Mouse (Mus musculus): ENCODE measurements around the gene Abcc2. TPM values are rescaled to one million over a fixed set of nuclear protein-coding genes. Genes with fewer than 3 reads are reported as not detected.

The Abcc2 gene
- polyA plus RNA-seq, 1 experiment from 2014 or later = 0.08 TPM

GRCm38 (mm10) chr19:43786249-43787026, 4.4 kb downstream of the Abcc2 start:
- Histone ChIP-seq H3K4me2 (replicated peaks) (no peak overlapping the region), H3K4me3 (no peak overlapping the region), H3K9me3 (no peaks in the 10 kb centered on the region), H3K9ac (no peak overlapping the region), H3K4me1 (no peaks in the 10 kb centered on the region), H3K27me3 (no peaks in the 10 kb centered on the region), H3K36me3 (no peaks in the 10 kb centered on the region), H3K27ac (no peak overlapping the region)
- ATAC-seq (ENCODE audit: insufficient number of reproducible peaks, insufficient read depth, low FRiP score, low TSS enrichment) = no peak
- WGBS = 80% methylated on average over 13 of the region's 13 CpGs

DNA sequence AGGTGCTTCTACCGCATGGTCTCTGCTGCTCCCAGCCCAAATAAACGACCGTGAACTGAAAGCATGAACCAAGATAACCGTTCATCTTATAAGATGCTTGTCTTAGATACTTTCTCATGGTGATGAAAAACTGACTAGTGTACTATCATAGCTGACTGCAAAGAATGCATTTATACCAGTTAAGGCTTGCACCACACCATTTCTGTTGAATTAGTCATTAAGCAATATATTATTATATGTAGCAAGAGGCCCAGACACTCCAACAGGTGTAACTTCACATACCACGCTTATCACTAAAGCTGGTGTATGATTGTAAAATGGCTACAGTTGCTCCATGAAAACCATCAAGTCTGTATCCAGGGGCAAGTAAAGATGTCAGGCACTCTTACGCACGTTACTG, 7.8 kb downstream of the Abcc2 start:
- Histone ChIP-seq H3K4me1 (no peaks in the 10 kb centered on the region), H3K27ac (no peak overlapping the region), H3K27me3 (no peaks in the 10 kb centered on the region), H3K9ac (no peak overlapping the region), H3K4me2 (replicated peaks) (no peak overlapping the region), H3K4me3 (no peak overlapping the region), H3K36me3 (no peaks in the 10 kb centered on the region), H3K9me3 (no peaks in the 10 kb centered on the region)
- no peak for ATAC-seq (ENCODE audit: insufficient number of reproducible peaks, insufficient read depth, low FRiP score, low TSS enrichment)
- WGBS = 89% methylated on average over 7 of the region's 7 CpGs

DNA sequence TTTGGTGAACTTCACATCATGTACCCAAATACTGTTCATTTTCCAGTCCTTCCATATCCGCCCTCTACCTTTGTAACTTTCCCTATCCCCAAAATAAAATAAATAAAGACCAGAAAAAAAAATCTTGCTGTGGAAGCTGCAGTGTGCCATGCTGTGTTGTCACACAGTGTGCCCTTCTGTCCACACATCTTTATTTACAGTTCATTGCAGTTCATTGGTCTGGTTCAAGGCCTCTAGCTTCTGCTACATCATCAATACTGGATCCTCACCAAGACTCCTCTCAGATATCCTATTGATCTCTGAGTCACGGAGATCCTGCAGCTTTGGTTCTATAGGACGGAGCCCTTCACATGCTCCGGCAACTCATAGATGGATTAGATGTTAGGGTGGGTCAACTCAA, 10.5 kb downstream of the Abcc2 start:
- no peak overlapping the region for H3K4me2 ChIP-seq (replicated peaks)
- no peaks in the 10 kb centered on the region for H3K9me3 ChIP-seq
- WGBS = 90% methylated on average over 4 of the region's 4 CpGs
- no peak overlapping the region for H3K27ac ChIP-seq
- H3K4me3 ChIP-seq = no peak overlapping the region
- no peak overlapping the region for H3K9ac ChIP-seq
- H3K36me3 ChIP-seq = no peaks in the 10 kb centered on the region
- no peak for ATAC-seq (ENCODE audit: insufficient number of reproducible peaks, insufficient read depth, low FRiP score, low TSS enrichment)
- no peaks in the 10 kb centered on the region for H3K27me3 ChIP-seq
- H3K4me1 ChIP-seq = no peaks in the 10 kb centered on the region

DNA sequence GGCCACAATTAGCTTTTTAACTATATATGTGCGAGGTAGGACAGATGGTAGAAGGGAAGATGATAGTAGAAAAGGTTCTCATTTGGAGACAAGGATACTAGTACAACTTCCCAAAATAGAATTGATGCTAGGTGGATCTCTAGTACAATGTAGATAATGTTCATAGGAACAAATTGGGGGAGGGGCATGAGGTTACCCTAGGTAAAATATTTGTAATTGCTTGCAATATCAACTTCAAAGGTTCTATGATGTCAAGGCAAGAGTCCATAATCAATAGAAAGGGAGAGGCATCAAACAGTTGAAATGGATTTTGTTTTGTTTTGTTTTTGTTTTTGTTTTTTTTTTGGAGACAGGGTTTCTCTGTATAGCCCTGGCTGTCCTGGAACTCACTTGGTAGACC, 12.0 kb downstream of the Abcc2 start:
- H3K9ac ChIP-seq = no peak overlapping the region
- H3K9me3 ChIP-seq = no peaks in the 10 kb centered on the region
- no peak for ATAC-seq (ENCODE audit: insufficient number of reproducible peaks, insufficient read depth, low FRiP score, low TSS enrichment)
- no peak overlapping the region for H3K27ac ChIP-seq
- H3K4me3 ChIP-seq = no peak overlapping the region
- no peaks in the 10 kb centered on the region for H3K36me3 ChIP-seq
- no peak overlapping the region for H3K4me2 ChIP-seq (replicated peaks)
- no peaks in the 10 kb centered on the region for H3K27me3 ChIP-seq
- 88% methylated on average over 1 of the region's 1 CpGs for WGBS
- no peaks in the 10 kb centered on the region for H3K4me1 ChIP-seq

- WGBS = 87% methylated on average over 8 of the region's 8 CpGs
Observed at GRCm38 (mm10) chr19:43795511-43795910, 13.5 kb downstream of the Abcc2 start.

GRCm38 (mm10) chr19:43797216-43797615, 15.2 kb downstream of the Abcc2 start:
- Histone ChIP-seq H3K9ac (no peak overlapping the region), H3K4me2 (replicated peaks) (no peak overlapping the region), H3K4me3 (no peak overlapping the region), H3K4me1 (no peaks in the 10 kb centered on the region), H3K9me3 (no peaks in the 10 kb centered on the region), H3K27ac (no peak overlapping the region), H3K27me3 (no peaks in the 10 kb centered on the region), H3K36me3 (no peaks in the 10 kb centered on the region)
- 81% methylated on average over 5 of the region's 5 CpGs for WGBS
- ATAC-seq (ENCODE audit: insufficient number of reproducible peaks, insufficient read depth, low FRiP score, low TSS enrichment) = no peak

More at GRCm38 (mm10) chr19:43795511-43795910, 13.5 kb downstream of the Abcc2 start:
- no peak overlapping the region for H3K4me3 ChIP-seq
- no peak overlapping the region for H3K4me2 ChIP-seq (replicated peaks)
- no peaks in the 10 kb centered on the region for H3K4me1 ChIP-seq
- no peaks in the 10 kb centered on the region for H3K36me3 ChIP-seq
- H3K27ac ChIP-seq = no peak overlapping the region
- ATAC-seq (ENCODE audit: insufficient number of reproducible peaks, insufficient read depth, low FRiP score, low TSS enrichment) = no peak
- no peaks in the 10 kb centered on the region for H3K27me3 ChIP-seq
- H3K9me3 ChIP-seq = no peaks in the 10 kb centered on the region
- no peak overlapping the region for H3K9ac ChIP-seq

- Histone ChIP-seq H3K36me3 (no peaks in the 10 kb centered on the region), H3K4me1 (no peaks in the 10 kb centered on the region), H3K9me3 (no peaks in the 10 kb centered on the region), H3K4me2 (replicated peaks) (no peak overlapping the region), H3K27ac (no peak overlapping the region), H3K4me3 (no peak overlapping the region), H3K9ac (no peak overlapping the region), H3K27me3 (no peaks in the 10 kb centered on the region)
- ATAC-seq (ENCODE audit: insufficient number of reproducible peaks, insufficient read depth, low FRiP score, low TSS enrichment) = no peak
- 81% methylated on average over 9 of the region's 9 CpGs for WGBS
Observed at GRCm38 (mm10) chr19:43801427-43802051, 19.5 kb downstream of the Abcc2 start.

DNA sequence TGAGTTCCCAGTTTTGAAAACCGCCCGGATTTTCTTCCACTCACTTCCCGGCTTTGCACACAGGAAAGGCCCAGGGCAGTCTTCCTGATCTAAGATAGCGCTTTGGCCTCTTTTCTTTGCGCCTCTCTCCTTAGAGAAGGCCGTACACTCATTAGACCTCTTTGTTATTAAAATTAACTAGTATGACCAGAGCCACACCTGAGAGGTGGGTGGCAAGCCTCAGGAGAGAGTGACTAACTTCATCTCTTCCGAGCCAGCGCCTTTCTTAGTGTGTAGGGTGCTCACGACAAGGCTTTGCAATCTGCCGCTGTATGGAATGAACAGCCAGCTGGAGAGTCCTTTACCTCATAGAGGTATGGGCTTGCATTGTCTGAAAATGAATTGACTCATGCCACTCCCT, 21.9 kb downstream of the Abcc2 start:
- H3K9ac ChIP-seq = no peak overlapping the region
- no peak overlapping the region for H3K27ac ChIP-seq
- no peak for ATAC-seq (ENCODE audit: insufficient number of reproducible peaks, insufficient read depth, low FRiP score, low TSS enrichment)
- no peak overlapping the region for H3K4me3 ChIP-seq
- H3K36me3 ChIP-seq = no peaks in the 10 kb centered on the region
- no peaks in the 10 kb centered on the region for H3K27me3 ChIP-seq
- H3K4me2 ChIP-seq (replicated peaks) = no peak overlapping the region
- 77% methylated on average over 10 of the region's 10 CpGs for WGBS
- H3K9me3 ChIP-seq = no peaks in the 10 kb centered on the region
- H3K4me1 ChIP-seq = no peaks in the 10 kb centered on the region

DNA sequence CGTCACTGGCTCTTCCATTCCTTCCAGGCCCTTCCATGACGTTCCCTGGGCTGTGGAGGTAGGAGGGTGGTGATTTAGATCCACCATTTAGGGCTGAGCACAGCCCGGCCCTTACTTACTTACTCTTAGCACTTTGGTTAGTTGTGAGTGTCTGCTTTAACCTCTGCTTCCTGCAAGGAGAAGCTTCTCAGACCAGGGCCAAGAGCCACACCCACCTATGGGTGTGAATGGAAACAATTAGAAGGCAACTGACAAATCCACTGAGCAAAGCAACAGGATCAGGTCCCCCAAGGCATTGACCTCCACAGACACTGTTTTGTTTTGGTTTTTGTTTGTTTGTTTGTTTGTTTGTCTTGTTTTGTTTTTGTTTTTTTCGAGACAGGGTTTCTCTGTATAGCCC, 27.3 kb downstream of the Abcc2 start:
- 47% methylated on average over 4 of the region's 4 CpGs for WGBS
- no peak overlapping the region for H3K4me2 ChIP-seq (replicated peaks)

DNA sequence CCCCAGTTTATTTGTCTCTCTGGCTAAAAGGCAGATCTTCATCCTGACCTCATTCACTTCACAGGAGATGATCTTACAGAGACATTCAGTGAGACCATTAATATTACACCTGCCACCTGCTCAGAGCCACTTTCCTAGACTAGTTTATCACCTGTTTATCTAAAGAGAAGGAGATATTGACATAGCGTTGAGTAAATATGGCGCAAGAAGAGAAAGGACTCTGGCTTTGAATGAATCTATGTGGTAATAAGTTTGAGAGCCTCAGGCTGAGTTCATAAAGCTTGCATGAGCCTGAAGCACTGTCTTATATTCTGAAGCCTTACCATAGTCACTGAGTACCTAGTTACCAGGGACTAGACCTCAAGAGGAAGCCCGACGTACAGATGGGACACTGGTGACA, 29.4 kb downstream of the Abcc2 start:
- ATAC-seq (ENCODE audit: insufficient number of reproducible peaks, insufficient read depth, low FRiP score, low TSS enrichment) = no peak
- no peak overlapping the region for H3K4me3 ChIP-seq
- H3K27me3 ChIP-seq = no peaks in the 10 kb centered on the region
- H3K27ac ChIP-seq = no peak overlapping the region
- no peak overlapping the region for H3K9ac ChIP-seq
- no peaks in the 10 kb centered on the region for H3K4me1 ChIP-seq
- H3K36me3 ChIP-seq = no peaks in the 10 kb centered on the region
- no peak overlapping the region for H3K4me2 ChIP-seq (replicated peaks)
- H3K9me3 ChIP-seq = no peaks in the 10 kb centered on the region
- 90% methylated on average over 4 of the region's 4 CpGs for WGBS

More for the DNA sequence above, 27.3 kb downstream of the Abcc2 start:
- ATAC-seq (ENCODE audit: insufficient number of reproducible peaks, insufficient read depth, low FRiP score, low TSS enrichment) = no peak
- no peaks in the 10 kb centered on the region for H3K36me3 ChIP-seq
- no peaks in the 10 kb centered on the region for H3K9me3 ChIP-seq
- H3K9ac ChIP-seq = no peak overlapping the region
- H3K27me3 ChIP-seq = no peaks in the 10 kb centered on the region
- H3K4me1 ChIP-seq = no peaks in the 10 kb centered on the region
- no peak overlapping the region for H3K27ac ChIP-seq
- H3K4me3 ChIP-seq = no peak overlapping the region

- WGBS = 80% methylated on average over 10 of the region's 10 CpGs
- H3K9ac ChIP-seq = no peak overlapping the region
- no peak for ATAC-seq (ENCODE audit: insufficient number of reproducible peaks, insufficient read depth, low FRiP score, low TSS enrichment)
- H3K4me3 ChIP-seq = no peak overlapping the region
- no peaks in the 10 kb centered on the region for H3K27me3 ChIP-seq
- no peaks in the 10 kb centered on the region for H3K36me3 ChIP-seq
- no peaks in the 10 kb centered on the region for H3K9me3 ChIP-seq
- H3K27ac ChIP-seq = no peak overlapping the region
- H3K4me1 ChIP-seq = no peaks in the 10 kb centered on the region
- no peak overlapping the region for H3K4me2 ChIP-seq (replicated peaks)
Observed at GRCm38 (mm10) chr19:43813315-43813714, 31.3 kb downstream of the Abcc2 start.

DNA sequence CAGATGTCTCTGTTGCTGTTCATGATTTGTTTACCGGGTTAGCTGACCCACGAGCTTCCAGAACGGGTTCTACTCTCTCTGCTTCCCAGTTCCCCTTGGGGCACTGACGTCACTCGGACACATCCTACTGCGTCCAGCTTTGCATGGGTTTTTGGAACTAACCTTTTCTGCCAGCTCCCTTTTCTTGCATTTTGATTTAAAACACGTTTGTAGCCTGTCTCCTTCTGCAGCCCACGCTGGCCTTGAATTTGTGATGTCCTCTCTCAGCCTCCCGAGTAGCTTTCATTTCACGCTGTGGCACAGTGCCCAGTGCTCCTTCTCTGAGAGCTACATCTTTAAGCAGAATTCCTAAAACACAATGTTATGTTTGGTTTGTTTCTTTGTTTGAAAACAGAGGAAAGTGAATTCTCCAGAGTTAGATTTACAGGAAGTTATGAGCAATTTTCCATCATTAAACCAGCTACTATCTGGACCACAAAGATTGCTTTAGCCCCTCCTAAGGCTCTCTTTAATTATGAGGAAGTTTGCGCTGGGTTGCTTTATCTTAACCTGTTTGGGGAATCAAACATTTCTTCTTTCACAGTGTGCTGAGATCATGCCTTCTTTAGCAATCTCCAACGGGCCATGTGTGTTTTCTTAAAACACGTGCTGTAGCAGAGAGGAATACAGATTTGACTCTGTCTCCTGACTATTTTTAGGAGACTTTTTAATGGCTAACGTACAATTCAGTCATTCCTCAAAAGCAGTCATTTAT, 33.8 kb downstream of the Abcc2 start:
- Histone ChIP-seq H3K4me2 (replicated peaks) (no peak overlapping the region), H3K9ac (no peak overlapping the region), H3K27me3 (no peaks in the 10 kb centered on the region), H3K4me3 (no peak overlapping the region), H3K9me3 (no peaks in the 10 kb centered on the region), H3K27ac (no peak overlapping the region), H3K4me1 (no peaks in the 10 kb centered on the region), H3K36me3 (no peaks in the 10 kb centered on the region)
- no peak for ATAC-seq (ENCODE audit: insufficient number of reproducible peaks, insufficient read depth, low FRiP score, low TSS enrichment)
- WGBS = 62% methylated on average over 14 of the region's 14 CpGs

Measured in embryonic facial prominence, embryonic 12.5 days (tissue).